Mouse (Mus musculus) stomach, postnatal 0 days (tissue): ENCODE results near the gene Trp53rkb.

ENCODE experiments used
- CTCF ChIP-seq: IDR thresholded peaks from 2 replicates; pipeline ENCODE4 v1.5.1; 2016; ENCODE audit warnings: antibody characterized with exemption, low read depth, mild to moderate bottlenecking, moderate library complexity
- EP300 ChIP-seq: optimal IDR thresholded peaks from 2 replicates; pipeline ENCODE3; 2016; ENCODE audit warnings: antibody characterized with exemption

GRCm38 (mm10) chr2:166806173-166806705 lies 13.9 kb downstream of the Trp53rkb start:
- TF ChIP-seq CTCF (no peak), EP300 (no peak)
